Mouse (Mus musculus): ENCODE results near the gene Edar.

GRCm38 (mm10) chr10:58644194-58644593 is 31.3 kb downstream of the Edar start:
- TF ChIP-seq POLR2A (IDR thresholded peaks at IDR 0.05; ENCODE audit: borderline replicate concordance, control insufficient read depth, low read depth, low read length), result no peak
- TF ChIP-seq CTCF (IDR thresholded peaks at IDR 0.05; ENCODE audit: control insufficient read depth, insufficient read depth, low read length), result no peak

All from bone marrow, adult 2 months (tissue).